Mouse (Mus musculus): ENCODE results near the gene Tubb4a. TPM values are rescaled to one million over a fixed set of nuclear protein-coding genes. Genes with fewer than 3 reads are reported as not detected.

Tubb4a gene
- polyA plus RNA-seq, 1 experiment from 2014 or later = 22.6 TPM

GRCm38 (mm10) chr17:57105181-57106034, 17.8 kb upstream of the Tubb4a start, which contains the start of gene Tnfsf9:
Gene Tnfsf9 (plus strand): TSS chr17:57105325.
- Histone ChIP-seq H3K9me3 (ENCODE audit: control insufficient read depth, low read length) (no peaks in the 10 kb centered on the region), H3K4me2 (ENCODE audit: low read depth, low read length) (peak within 1 kb of the TSS; percentile 89), H3K27me3 (replicated peaks; ENCODE audit: control insufficient read depth, insufficient read depth, low read length) (no peaks in the 10 kb centered on the region), H3K4me3 (ENCODE audit: low read length) (peak within 1 kb of the TSS; percentile 68), H3K27ac (ENCODE audit: low read length) (peak within 1 kb of the TSS; percentile 33; the same call in 1 of the 2 replicates), H3K36me3 (ENCODE audit: control insufficient read depth, insufficient read depth, low read length) (peaks cover 2% of the 10 kb centered on the region; the same call in 1 of the 2 replicates), H3K9ac (ENCODE audit: low read depth, low read length) (peak within 1 kb of the TSS; percentile 76), H3K4me1 (ENCODE audit: control insufficient read depth, insufficient read depth, low read length) (peaks cover 13% of the 10 kb centered on the region)
- under 1% methylated on average over 57 of the region's 61 CpGs for WGBS
- peak; percentile 81 for ATAC-seq

- peaks cover 2% of the 10 kb centered on the region; the same call in 1 of the 2 replicates for H3K36me3 ChIP-seq (ENCODE audit: control insufficient read depth, insufficient read depth, low read length)
- 47% methylated on average over 4 of the region's 4 CpGs for WGBS
- no peaks in the 10 kb centered on the region for H3K9me3 ChIP-seq (ENCODE audit: control insufficient read depth, low read length)
- no peak overlapping the region for H3K27ac ChIP-seq (ENCODE audit: low read length)
- no peaks in the 10 kb centered on the region for H3K27me3 ChIP-seq (replicated peaks; ENCODE audit: control insufficient read depth, insufficient read depth, low read length)
- peak overlapping the region; percentile 89 for H3K4me2 ChIP-seq (ENCODE audit: low read depth, low read length)
- H3K4me3 ChIP-seq (ENCODE audit: low read length) = peak overlapping the region; percentile 68
- peak overlapping the region; percentile 76 for H3K9ac ChIP-seq (ENCODE audit: low read depth, low read length)
- H3K4me1 ChIP-seq (ENCODE audit: control insufficient read depth, insufficient read depth, low read length) = peaks cover 13% of the 10 kb centered on the region
- peak; percentile 16; the same call in 1 of the 2 replicates for ATAC-seq
These were observed 16.9 kb upstream of the Tubb4a start for GRCm38 (mm10) chr17:57104496-57104895.

DNA sequence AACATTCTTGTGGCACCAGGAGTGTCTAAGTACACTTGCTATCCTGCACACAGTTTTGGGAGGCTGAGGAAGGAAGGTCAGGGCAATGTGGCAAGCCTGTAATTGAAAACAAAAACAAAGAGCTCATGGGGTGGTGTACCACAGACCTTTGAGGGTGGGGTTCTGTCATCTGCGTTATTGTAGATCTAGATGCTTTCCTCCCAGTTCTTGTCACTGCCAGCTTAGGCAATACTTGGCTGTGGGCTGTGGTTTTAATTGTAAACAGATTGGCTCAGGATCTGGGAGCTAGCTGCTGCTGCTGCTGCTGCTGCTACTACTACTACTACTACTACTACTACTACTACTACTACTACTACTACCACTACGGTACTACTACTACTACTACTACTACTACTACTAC, 14.7 kb upstream of the Tubb4a start:
- ATAC-seq = no peak
- no peaks in the 10 kb centered on the region for H3K9me3 ChIP-seq (ENCODE audit: control insufficient read depth, low read length)
- 85% methylated on average over 2 of the region's 2 CpGs for WGBS
- no peak overlapping the region for H3K27ac ChIP-seq (ENCODE audit: low read length)
- H3K9ac ChIP-seq (ENCODE audit: low read depth, low read length) = no peak overlapping the region
- H3K4me3 ChIP-seq (ENCODE audit: low read length) = no peak overlapping the region
- no peak overlapping the region for H3K4me2 ChIP-seq (ENCODE audit: low read depth, low read length)
- H3K36me3 ChIP-seq (ENCODE audit: control insufficient read depth, insufficient read depth, low read length) = peaks cover 2% of the 10 kb centered on the region; the same call in 1 of the 2 replicates
- no peaks in the 10 kb centered on the region for H3K27me3 ChIP-seq (replicated peaks; ENCODE audit: control insufficient read depth, insufficient read depth, low read length)
- peaks cover 13% of the 10 kb centered on the region for H3K4me1 ChIP-seq (ENCODE audit: control insufficient read depth, insufficient read depth, low read length)

- Histone ChIP-seq H3K27ac (ENCODE audit: low read length) (no peak overlapping the region), H3K4me2 (ENCODE audit: low read depth, low read length) (no peak overlapping the region), H3K36me3 (ENCODE audit: control insufficient read depth, insufficient read depth, low read length) (peaks cover 2% of the 10 kb centered on the region; the same call in 1 of the 2 replicates), H3K4me1 (ENCODE audit: control insufficient read depth, insufficient read depth, low read length) (peaks cover 8% of the 10 kb centered on the region), H3K4me3 (ENCODE audit: low read length) (no peak overlapping the region), H3K9me3 (ENCODE audit: control insufficient read depth, low read length) (no peaks in the 10 kb centered on the region), H3K27me3 (replicated peaks; ENCODE audit: control insufficient read depth, insufficient read depth, low read length) (no peaks in the 10 kb centered on the region), H3K9ac (ENCODE audit: low read depth, low read length) (no peak overlapping the region)
- no peak for ATAC-seq
- WGBS = 16% methylated on average over 10 of the region's 10 CpGs
These were observed 12.2 kb upstream of the Tubb4a start for GRCm38 (mm10) chr17:57099629-57100325.

GRCm38 (mm10) chr17:57098321-57098720, 10.7 kb upstream of the Tubb4a start:
- Histone ChIP-seq H3K4me3 (ENCODE audit: low read length) (no peak overlapping the region), H3K27me3 (replicated peaks; ENCODE audit: control insufficient read depth, insufficient read depth, low read length) (no peaks in the 10 kb centered on the region), H3K9me3 (ENCODE audit: control insufficient read depth, low read length) (no peaks in the 10 kb centered on the region), H3K4me1 (ENCODE audit: control insufficient read depth, insufficient read depth, low read length) (peaks cover 2% of the 10 kb centered on the region; the same call in 1 of the 2 replicates), H3K27ac (ENCODE audit: low read length) (no peak overlapping the region), H3K36me3 (ENCODE audit: control insufficient read depth, insufficient read depth, low read length) (peaks cover 2% of the 10 kb centered on the region; the same call in 1 of the 2 replicates), H3K4me2 (ENCODE audit: low read depth, low read length) (no peak overlapping the region), H3K9ac (ENCODE audit: low read depth, low read length) (no peak overlapping the region)
- no peak for ATAC-seq
- 79% methylated on average over 5 of the region's 5 CpGs for WGBS

DNA sequence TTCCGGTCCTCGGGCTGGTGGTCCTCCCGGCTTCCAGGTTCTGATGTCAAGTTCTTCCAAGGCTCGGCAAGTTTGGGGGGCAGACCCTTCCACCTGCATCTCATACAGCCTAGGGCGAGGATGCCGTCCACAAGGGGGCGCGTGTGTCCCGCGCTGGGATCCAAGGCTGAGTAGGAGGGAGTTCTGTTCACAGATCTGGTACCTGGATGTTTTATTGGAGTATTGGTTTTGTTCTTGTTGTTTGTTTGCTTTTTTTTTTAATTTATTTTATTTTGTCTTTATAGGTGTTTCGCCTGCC, 9.0 kb upstream of the Tubb4a start:
- Histone ChIP-seq H3K27ac (ENCODE audit: low read length) (no peak overlapping the region), H3K9me3 (ENCODE audit: control insufficient read depth, low read length) (no peaks in the 10 kb centered on the region), H3K9ac (ENCODE audit: low read depth, low read length) (no peak overlapping the region), H3K27me3 (replicated peaks; ENCODE audit: control insufficient read depth, insufficient read depth, low read length) (no peaks in the 10 kb centered on the region), H3K4me3 (ENCODE audit: low read length) (peak overlapping the region; percentile 32), H3K4me1 (ENCODE audit: control insufficient read depth, insufficient read depth, low read length) (peaks cover 2% of the 10 kb centered on the region; the same call in 1 of the 2 replicates), H3K36me3 (ENCODE audit: control insufficient read depth, insufficient read depth, low read length) (no peaks in the 10 kb centered on the region), H3K4me2 (ENCODE audit: low read depth, low read length) (peak overlapping the region; percentile 55)
- WGBS = 2% methylated on average over 11 of the region's 11 CpGs
- ATAC-seq = peak; percentile 83

GRCm38 (mm10) chr17:57095855-57096622, 8.5 kb upstream of the Tubb4a start:
- 1% methylated on average over 18 of the region's 19 CpGs for WGBS
- peaks cover 2% of the 10 kb centered on the region; the same call in 1 of the 2 replicates for H3K4me1 ChIP-seq (ENCODE audit: control insufficient read depth, insufficient read depth, low read length)
- peak; percentile 92 for ATAC-seq
- no peaks in the 10 kb centered on the region for H3K36me3 ChIP-seq (ENCODE audit: control insufficient read depth, insufficient read depth, low read length)
- H3K4me3 ChIP-seq (ENCODE audit: low read length) = peak overlapping the region; percentile 32
- peak overlapping the region; percentile 55 for H3K4me2 ChIP-seq (ENCODE audit: low read depth, low read length)
- H3K9ac ChIP-seq (ENCODE audit: low read depth, low read length) = 0 out of 2 replicates have a peak overlapping the region, but pooled peaks have one; percentile 13
- no peaks in the 10 kb centered on the region for H3K9me3 ChIP-seq (ENCODE audit: control insufficient read depth, low read length)
- H3K27me3 ChIP-seq (replicated peaks; ENCODE audit: control insufficient read depth, insufficient read depth, low read length) = no peaks in the 10 kb centered on the region
- H3K27ac ChIP-seq (ENCODE audit: low read length) = no peak overlapping the region

- ATAC-seq = peak; percentile 26
- no peak overlapping the region for H3K27ac ChIP-seq (ENCODE audit: low read length)
- 88% methylated on average over 3 of the region's 3 CpGs for WGBS
These were observed 6.6 kb upstream of the Tubb4a start for GRCm38 (mm10) chr17:57094222-57094621.

More at GRCm38 (mm10) chr17:57094222-57094621, 6.6 kb upstream of the Tubb4a start:
- no peaks in the 10 kb centered on the region for H3K9me3 ChIP-seq (ENCODE audit: control insufficient read depth, low read length)
- H3K27me3 ChIP-seq (replicated peaks; ENCODE audit: control insufficient read depth, insufficient read depth, low read length) = no peaks in the 10 kb centered on the region
- no peak overlapping the region for H3K9ac ChIP-seq (ENCODE audit: low read depth, low read length)
- no peaks in the 10 kb centered on the region for H3K36me3 ChIP-seq (ENCODE audit: control insufficient read depth, insufficient read depth, low read length)
- H3K4me2 ChIP-seq (ENCODE audit: low read depth, low read length) = no peak overlapping the region
- no peak overlapping the region for H3K4me3 ChIP-seq (ENCODE audit: low read length)
- H3K4me1 ChIP-seq (ENCODE audit: control insufficient read depth, insufficient read depth, low read length) = peaks cover 2% of the 10 kb centered on the region; the same call in 1 of the 2 replicates

Data from intestine, embryonic 16.5 days (tissue).